Mouse (Mus musculus): Measurements from ENCODE around the gene Ambra1.

The Ambra1 gene

GRCm38 (mm10) chr2:91871225-91871624 lies 141.3 kb downstream of the Ambra1 start:
- no peak for DNase-seq (ENCODE audit: extremely low spot score, low spot score)

- no peak for DNase-seq (ENCODE audit: extremely low spot score, low spot score)
Observed at GRCm38 (mm10) chr2:91872658-91873057, 142.7 kb downstream of the Ambra1 start.

GRCm38 (mm10) chr2:91876000-91876805 lies 146.3 kb downstream of the Ambra1 start:
- DNase-seq (ENCODE audit: extremely low spot score, low spot score), result no peak

GRCm38 (mm10) chr2:91876806-91877140 lies 146.8 kb downstream of the Ambra1 start:
- DNase-seq (ENCODE audit: extremely low spot score, low spot score), result no peak

- DNase-seq (ENCODE audit: extremely low spot score, low spot score), result no peak
Observed at GRCm38 (mm10) chr2:91878387-91879180, 148.7 kb downstream of the Ambra1 start.

- no peak for DNase-seq (ENCODE audit: extremely low spot score, low spot score)
Observed at GRCm38 (mm10) chr2:91883961-91884360, 154.0 kb downstream of the Ambra1 start.

GRCm38 (mm10) chr2:91884616-91885015 lies 154.7 kb downstream of the Ambra1 start:
- no peak for DNase-seq (ENCODE audit: extremely low spot score, low spot score)

- DNase-seq (ENCODE audit: extremely low spot score, low spot score), result no peak
Observed at GRCm38 (mm10) chr2:91894716-91895115, 164.8 kb downstream of the Ambra1 start.

GRCm38 (mm10) chr2:91895401-91895800 lies 165.5 kb downstream of the Ambra1 start:
- DNase-seq (ENCODE audit: extremely low spot score, low spot score), result no peak

GRCm38 (mm10) chr2:91897968-91898367 lies 168.0 kb downstream of the Ambra1 start:
- no peak for DNase-seq (ENCODE audit: extremely low spot score, low spot score)

GRCm38 (mm10) chr2:91899141-91899540 lies 169.2 kb downstream of the Ambra1 start:
- DNase-seq (ENCODE audit: extremely low spot score, low spot score), result no peak

- no peak for DNase-seq (ENCODE audit: extremely low spot score, low spot score)
Observed at GRCm38 (mm10) chr2:91900431-91900830, 170.5 kb downstream of the Ambra1 start.

- DNase-seq (ENCODE audit: extremely low spot score, low spot score), result no peak
Observed at GRCm38 (mm10) chr2:91902336-91902735, 172.4 kb downstream of the Ambra1 start.

GRCm38 (mm10) chr2:91903171-91903925 lies 173.4 kb downstream of the Ambra1 start:
- no peak for DNase-seq (ENCODE audit: extremely low spot score, low spot score)

GRCm38 (mm10) chr2:91904618-91905307 lies 174.8 kb downstream of the Ambra1 start:
- DNase-seq (ENCODE audit: extremely low spot score, low spot score), result no peak

GRCm38 (mm10) chr2:91906141-91906540 lies 176.2 kb downstream of the Ambra1 start:
- DNase-seq (ENCODE audit: extremely low spot score, low spot score), result no peak

- DNase-seq (ENCODE audit: extremely low spot score, low spot score), result no peak
Observed at GRCm38 (mm10) chr2:91912616-91913015, 182.7 kb downstream of the Ambra1 start.

GRCm38 (mm10) chr2:91913328-91914110 lies 183.6 kb downstream of the Ambra1 start:
- DNase-seq (ENCODE audit: extremely low spot score, low spot score), result no peak

- no peak for DNase-seq (ENCODE audit: extremely low spot score, low spot score)
Observed at GRCm38 (mm10) chr2:91916346-91916977, 186.5 kb downstream of the Ambra1 start.

- DNase-seq (ENCODE audit: extremely low spot score, low spot score), result no peak
Observed at GRCm38 (mm10) chr2:91917096-91917495, 187.2 kb downstream of the Ambra1 start.

All from neural tube, embryonic 10.5 days (tissue).